Mouse (Mus musculus) spleen, adult 2 months (tissue): ENCODE results near the gene 2210408I21Rik.

Experiments used
- CTCF ChIP-seq: fragments of 200-500 bp; IDR thresholded peaks from 2 replicates; pipeline ENCODE4 v1.5.1; 2011; ENCODE audit warnings: mild to moderate bottlenecking, inconsistent platforms; ENCODE audit not compliant: insufficient read depth, insufficient read length, insufficient replicate concordance; ENCODE audit errors: extremely low read depth
- POLR2A ChIP-seq: fragments of 200-500 bp; IDR thresholded peaks from 2 replicates; pipeline ENCODE4 v1.6.1; 2011; ENCODE audit warnings: low read depth, low read length, inconsistent platforms

DNA sequence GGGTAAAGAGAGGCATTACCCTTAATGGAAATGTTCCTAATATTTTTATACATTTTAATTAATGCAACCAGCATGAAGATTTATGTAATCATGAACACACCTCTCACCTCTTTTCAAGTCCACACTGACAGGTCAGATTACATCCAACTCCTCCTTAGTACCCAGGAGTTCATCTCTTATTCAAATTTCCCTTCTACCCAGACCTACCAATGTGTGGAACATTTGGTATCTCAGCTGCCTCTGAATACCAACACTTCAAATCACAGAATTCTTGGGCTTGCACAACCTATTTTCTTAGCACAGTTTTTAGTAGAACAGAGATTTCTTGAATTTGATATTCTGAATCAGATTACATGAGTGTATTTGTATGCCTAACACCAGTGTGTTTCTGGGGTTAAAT, 394.4 kb downstream of the 2210408I21Rik start:
- TF ChIP-seq CTCF (no peak), POLR2A (no peak)
